Mouse (Mus musculus): ENCODE data around the gene Sppl3.

DNA sequence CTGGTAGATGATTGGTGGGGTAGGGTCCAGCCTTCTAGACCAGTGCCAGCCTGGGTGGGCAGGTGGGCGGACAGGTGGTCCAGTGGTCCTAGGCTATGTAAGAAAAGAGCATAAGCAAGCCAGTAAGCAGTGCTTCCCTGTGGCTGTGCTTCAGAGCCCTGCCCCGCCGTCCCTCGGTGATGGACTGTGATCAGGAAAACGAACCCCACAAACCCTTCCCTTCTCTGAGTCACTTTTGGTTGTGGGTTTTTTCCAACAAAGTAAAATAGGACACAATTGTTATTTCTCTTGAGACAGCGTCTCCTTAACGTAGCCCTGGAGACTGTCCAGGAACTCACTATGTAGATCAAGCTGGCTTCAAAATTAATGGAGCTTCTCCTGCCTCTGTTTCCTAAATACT, 52.5 kb downstream of the Sppl3 start:
- TF ChIP-seq CTCF (IDR thresholded peaks at IDR 0.05; ENCODE audit: borderline replicate concordance, control insufficient read depth, extremely low read depth, insufficient read depth, low read length, poor library complexity) (no peak), POLR2A (IDR thresholded peaks at IDR 0.05; ENCODE audit: control insufficient read depth, extremely low read depth, insufficient read depth, low read length, poor library complexity) (no peak)
